Mouse (Mus musculus): ENCODE measurements around the gene Ptpn21. TPM values are rescaled to one million over a fixed set of nuclear protein-coding genes. Genes with fewer than 3 reads are reported as not detected.
A peak's percentile ranks its signal among the peaks of the same experiment; 100 is the strongest.

The Ptpn21 gene
- polyA plus RNA-seq, 1 experiment: 30.1 TPM

- H3ac ChIP-seq (ENCODE audit: control insufficient read depth, insufficient read length): no peak within 1 kb of the TSS
- peak within 1 kb of the TSS; percentile 84 for H3K4me2 ChIP-seq (ENCODE audit: low read depth)
- TF ChIP-seq SRF (IDR thresholded peaks at IDR 0.05; ENCODE audit: control insufficient read depth, insufficient read length, low read depth): no peak
- TF ChIP-seq POLR2A (IDR thresholded peaks at IDR 0.05; ENCODE audit: insufficient read length, low read depth): peak; percentile 51
- TF ChIP-seq TCF12 (IDR thresholded peaks at IDR 0.05; ENCODE audit: insufficient read depth, poor library complexity, severe bottlenecking): no peak
- peak; percentile 38 for TF ChIP-seq POLR2AphosphoS2 (IDR thresholded peaks at IDR 0.05; ENCODE audit: insufficient read length, low read depth)
- no peak for TF ChIP-seq MAX (IDR thresholded peaks at IDR 0.05; ENCODE audit: low read depth)
- TF ChIP-seq MYOD1 (IDR thresholded peaks at IDR 0.05; ENCODE audit: control insufficient read depth in 1 of 3, insufficient read length in 2 of 3, low read depth in 2 of 3): no peak
- peaks cover 3% of the 10 kb centered on the region for H3K36me3 ChIP-seq (ENCODE audit: control insufficient read depth, insufficient read depth)
- peak within 1 kb of the TSS; percentile 80 for H3K4me3 ChIP-seq
- no peaks in the 10 kb centered on the region for H3K27me3 ChIP-seq (ENCODE audit: control insufficient read depth, insufficient read depth, insufficient read length)
- H3K79me2 ChIP-seq (ENCODE audit: control insufficient read depth, insufficient read depth): no peaks in the 10 kb centered on the region
Measured at GRCm38 (mm10) chr12:98627392-98628259, 109.6 kb downstream of the Ptpn21 start, which contains the start of gene Spata7. Spata7 (plus strand) TSS chr12:98628157.

Other genes starting within 250 kb of the Ptpn21 start
- not detected for gene Kcnk10, start 159.1 kb downstream of the Ptpn21 start, polyA plus RNA-seq (2012; fragmentation: generic; extraction: Trizol)
- 3.8 TPM for gene Spata7, start 109.2 kb downstream of the Ptpn21 start, polyA plus RNA-seq (2012; fragmentation: generic; extraction: Trizol)
- 35.9 TPM for gene Zc3h14, start 9.6 kb upstream of the Ptpn21 start, polyA plus RNA-seq (2012; fragmentation: generic; extraction: Trizol)
- 0.65 TPM for gene Eml5, start 164.1 kb upstream of the Ptpn21 start, polyA plus RNA-seq (2012; fragmentation: generic; extraction: Trizol)
- 6.2 TPM for gene Ttc8, start 183.2 kb upstream of the Ptpn21 start, polyA plus RNA-seq (2012; fragmentation: generic; extraction: Trizol)

All from myocyte (in vitro differentiated cells).